Mouse (Mus musculus) fat pad, adult 2 months (tissue): Measurements from ENCODE around the gene Stxbp5l.
"Not testable (repeated sequence)": the region's sequence is repeated elsewhere in the genome, so short reads cannot be mapped to it uniquely, and the experiment has no call there.

ENCODE experiments used
- DNase-seq: peaks from one replicate; pipeline ENCODE4 v3.0.0-alpha.2; 2011; ENCODE audit warnings: low read depth, low spot score; ENCODE audit errors: extremely low read depth

Stxbp5l gene

DNA sequence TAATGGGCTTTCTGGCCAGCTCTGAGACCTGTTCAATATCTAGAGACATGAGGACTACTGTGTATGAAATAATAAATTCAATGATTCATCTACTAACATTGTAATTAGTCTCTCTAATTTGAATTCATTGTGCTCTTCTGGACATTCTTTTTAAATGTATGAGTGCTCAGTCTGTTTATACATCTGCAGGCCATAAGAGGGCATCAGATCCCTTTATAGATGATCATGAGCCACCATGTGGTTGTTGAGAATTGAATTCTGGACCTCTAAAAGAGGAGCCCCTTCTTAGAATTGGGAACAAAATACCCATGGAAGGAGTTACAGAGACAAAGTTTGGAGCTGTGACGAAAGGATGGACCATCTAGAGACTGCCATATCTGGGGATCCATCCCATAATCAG is 92.2 kb downstream of the Stxbp5l start:
- no peak for DNase-seq

- no peak for DNase-seq
These were observed 104.6 kb downstream of the Stxbp5l start for GRCm38 (mm10) chr16:37280206-37280605.

GRCm38 (mm10) chr16:37273681-37274080 is 111.1 kb downstream of the Stxbp5l start:
- DNase-seq = no peak

DNA sequence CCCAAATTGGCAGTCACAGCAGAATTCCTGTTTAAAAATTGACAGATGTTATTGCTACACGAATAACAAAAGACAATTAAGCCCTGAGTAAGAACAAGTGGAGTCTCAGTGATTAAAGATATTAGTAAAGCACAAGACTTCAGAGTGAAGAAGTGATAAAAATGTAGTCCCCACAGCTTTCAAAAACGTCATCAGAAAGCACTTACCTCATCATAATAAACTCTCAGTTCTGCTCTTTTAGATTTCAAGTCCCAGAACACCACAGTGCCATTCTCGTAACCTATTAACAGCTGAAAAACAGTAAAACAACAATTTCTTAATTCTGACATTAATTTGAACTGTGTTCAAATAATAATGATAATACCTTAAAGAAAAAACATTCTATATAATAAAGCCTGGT is 123.1 kb downstream of the Stxbp5l start:
- DNase-seq = no peak

- DNase-seq = no peak
These were observed 165.6 kb downstream of the Stxbp5l start for GRCm38 (mm10) chr16:37219151-37219550.

GRCm38 (mm10) chr16:37208783-37209182 is 176.0 kb downstream of the Stxbp5l start:
- DNase-seq = no peak

DNA sequence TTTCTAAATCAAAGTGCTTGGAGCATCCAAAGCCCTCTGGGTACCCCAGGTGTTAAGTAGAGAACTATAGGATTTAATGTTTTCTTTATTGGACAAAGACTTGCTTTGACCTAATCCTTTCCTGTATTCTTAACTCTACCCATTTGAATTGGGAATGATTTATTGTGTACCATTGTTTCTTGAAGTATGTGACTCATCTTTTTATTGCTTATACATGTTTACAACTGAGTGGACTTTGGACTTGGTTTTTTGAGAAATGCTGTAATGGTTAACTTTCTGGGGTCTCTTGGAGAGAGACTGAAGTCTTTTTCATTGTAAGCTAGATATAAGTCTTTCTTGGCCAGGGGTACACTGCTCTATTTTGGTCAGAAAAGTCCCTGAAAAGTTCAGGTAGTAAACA is 190.6 kb downstream of the Stxbp5l start:
- DNase-seq = no peak

DNA sequence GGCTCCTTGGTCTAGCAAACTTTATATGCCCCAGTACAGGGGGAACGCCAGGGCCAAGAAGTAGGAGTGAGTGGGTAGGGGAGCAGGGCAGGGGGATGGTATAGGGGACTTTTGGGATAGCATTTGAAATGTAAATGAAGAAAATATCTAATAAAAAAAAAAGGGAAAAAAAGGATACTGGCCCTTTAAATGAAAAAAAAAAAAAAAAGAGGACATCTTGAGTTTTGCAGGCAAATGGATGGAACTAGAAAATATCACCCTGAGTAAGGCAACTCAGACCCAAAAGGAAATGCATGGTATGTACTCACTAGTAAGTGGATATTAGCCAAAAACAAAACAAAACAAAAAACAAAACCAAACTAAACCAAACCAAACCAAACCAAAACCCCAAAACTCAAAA is 259.6 kb downstream of the Stxbp5l start:
- DNase-seq = not testable (repeated sequence)

DNA sequence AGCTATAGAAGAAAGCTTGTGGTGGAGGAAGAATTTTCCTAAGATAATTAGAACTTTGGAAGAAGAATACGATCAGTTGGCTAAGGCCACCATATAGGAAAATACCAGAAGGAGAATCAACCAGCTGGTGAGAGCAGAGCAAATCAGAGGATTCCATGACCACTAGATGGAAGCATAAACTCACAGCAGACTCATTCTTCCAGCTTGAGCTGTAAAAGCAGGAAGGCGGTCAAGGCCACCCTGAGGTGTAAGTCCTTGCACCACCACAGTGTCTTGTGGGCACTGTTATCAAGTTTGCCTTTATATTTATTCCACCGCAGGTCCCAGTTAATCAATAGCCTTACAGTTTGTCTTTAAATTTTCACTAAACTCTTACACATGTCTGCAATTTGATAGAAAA is 275.5 kb downstream of the Stxbp5l start:
- no peak for DNase-seq

DNA sequence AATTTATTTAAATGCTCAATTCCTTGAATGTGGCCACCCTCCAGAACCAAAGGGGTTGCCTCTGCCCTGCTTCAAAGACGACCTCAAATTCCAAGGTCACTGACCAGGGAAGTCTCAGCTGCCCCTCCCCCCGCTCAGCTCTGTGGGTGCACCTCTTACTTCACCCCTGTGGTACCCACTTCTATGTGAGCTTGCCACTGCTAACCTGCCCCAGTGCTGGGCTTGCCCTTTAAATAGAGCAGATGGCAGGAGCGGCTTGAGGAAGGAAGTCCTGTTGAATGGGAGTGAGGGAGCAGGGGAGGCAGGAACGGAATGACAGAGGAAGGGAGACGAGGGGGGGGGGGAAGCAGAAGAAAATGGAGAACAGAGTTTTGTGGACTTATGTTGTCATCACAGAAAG is 276.0 kb downstream of the Stxbp5l start:
- no peak for DNase-seq

DNA sequence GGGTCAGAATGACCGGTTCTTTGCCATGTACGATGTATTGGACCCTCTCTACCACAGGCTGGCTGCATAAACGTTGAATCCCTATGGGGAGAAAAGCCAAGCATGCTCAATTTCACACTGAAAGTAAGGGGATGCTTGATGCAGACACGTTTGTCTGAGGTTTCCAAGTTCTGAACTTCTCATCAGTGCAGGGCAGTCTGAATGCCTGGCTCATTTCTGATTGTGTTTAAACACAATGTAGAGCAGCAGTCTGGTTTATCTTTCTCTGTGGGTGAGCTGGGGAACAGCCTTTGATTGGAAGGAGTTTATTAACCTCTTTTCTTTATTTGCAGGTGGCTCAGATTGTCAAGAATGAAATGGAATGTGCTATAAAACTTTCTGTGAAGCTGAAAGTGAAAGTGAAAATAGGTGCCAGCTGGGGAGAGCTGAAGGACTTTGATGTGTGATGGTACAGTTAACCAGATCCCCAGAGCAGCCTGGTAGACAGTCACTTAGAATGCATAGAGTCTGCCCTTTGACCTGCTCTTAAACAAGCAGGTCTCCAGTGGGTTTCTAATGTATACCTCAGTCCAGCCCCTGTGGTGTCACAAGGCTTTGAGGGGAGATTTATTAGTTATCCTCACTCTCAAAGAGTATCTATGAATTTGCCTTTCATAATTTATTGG is 290.5 kb downstream of the Stxbp5l start:
- DNase-seq = no peak

DNA sequence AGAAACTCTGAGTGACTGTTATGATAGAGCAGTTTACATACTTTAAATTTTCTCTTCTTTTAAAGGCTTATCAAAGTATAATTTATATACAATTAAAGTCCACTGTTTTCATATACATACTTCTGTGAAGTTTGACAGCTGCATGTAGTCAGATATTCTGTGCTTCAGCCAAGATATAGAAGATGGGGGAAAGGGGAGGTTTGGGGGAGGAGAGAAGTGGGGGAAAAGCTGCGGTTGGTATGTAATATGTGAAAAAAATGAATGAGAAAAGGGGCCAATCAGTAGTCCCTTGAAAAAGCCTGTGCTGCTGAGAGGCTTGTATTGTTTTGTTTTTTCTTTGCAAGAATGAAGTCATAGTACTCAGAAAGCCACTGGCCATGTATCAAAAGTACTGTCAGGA is 295.1 kb downstream of the Stxbp5l start:
- DNase-seq = no peak

DNA sequence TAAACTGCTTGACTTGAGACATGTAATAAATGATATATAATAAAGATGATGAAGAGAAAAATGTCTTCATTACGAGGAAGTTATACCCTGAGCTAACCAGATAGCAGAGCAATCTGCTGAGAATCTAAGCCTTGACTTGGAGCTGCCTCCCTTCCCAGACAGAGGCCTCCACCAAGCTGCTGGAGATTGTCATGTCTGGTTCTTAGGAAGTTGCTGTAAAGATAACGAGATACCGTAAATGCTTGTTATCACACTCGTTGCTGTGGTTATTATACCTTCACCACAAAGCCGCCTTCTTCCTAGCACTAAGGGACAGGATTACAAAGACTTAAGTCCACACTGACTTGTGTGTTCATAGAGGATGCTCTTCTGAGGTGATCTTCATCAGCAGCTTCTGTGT is 312.4 kb downstream of the Stxbp5l start:
- no peak for DNase-seq
